Mouse (Mus musculus): Measurements from ENCODE around the gene Psap.

DNA sequence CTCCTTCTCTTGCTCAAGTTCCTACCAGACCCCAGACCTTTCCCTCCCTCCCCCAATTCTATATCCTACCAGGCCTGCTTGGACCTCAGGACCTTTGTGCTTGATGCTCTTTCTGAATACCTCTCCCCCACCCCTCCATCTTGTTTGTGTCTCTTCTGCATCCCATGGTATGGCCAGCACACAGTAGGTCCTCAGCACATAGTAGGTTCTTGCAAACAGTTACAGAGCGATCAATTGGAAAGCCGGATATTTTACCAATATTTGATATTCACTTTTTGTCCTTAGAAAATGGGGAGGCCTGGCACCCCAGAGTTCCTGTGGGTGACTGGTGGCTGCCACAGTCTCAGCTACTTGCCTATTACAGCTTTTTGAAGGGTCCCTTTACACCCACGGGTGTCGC is 57.6 kb downstream of the Psap start:
- TF ChIP-seq POLR2A (IDR thresholded peaks at IDR 0.05; ENCODE audit: low read depth, low read length) = no peak
- no peak for TF ChIP-seq CTCF (IDR thresholded peaks at IDR 0.05; ENCODE audit: borderline replicate concordance, insufficient read depth, low read length)

Measured in embryonic fibroblast, embryonic 13.5 days (primary cell).